Mouse (Mus musculus): ENCODE measurements around the gene Rapgef3.
A peak's percentile ranks its signal among the peaks of the same experiment; 100 is the strongest.

DNA sequence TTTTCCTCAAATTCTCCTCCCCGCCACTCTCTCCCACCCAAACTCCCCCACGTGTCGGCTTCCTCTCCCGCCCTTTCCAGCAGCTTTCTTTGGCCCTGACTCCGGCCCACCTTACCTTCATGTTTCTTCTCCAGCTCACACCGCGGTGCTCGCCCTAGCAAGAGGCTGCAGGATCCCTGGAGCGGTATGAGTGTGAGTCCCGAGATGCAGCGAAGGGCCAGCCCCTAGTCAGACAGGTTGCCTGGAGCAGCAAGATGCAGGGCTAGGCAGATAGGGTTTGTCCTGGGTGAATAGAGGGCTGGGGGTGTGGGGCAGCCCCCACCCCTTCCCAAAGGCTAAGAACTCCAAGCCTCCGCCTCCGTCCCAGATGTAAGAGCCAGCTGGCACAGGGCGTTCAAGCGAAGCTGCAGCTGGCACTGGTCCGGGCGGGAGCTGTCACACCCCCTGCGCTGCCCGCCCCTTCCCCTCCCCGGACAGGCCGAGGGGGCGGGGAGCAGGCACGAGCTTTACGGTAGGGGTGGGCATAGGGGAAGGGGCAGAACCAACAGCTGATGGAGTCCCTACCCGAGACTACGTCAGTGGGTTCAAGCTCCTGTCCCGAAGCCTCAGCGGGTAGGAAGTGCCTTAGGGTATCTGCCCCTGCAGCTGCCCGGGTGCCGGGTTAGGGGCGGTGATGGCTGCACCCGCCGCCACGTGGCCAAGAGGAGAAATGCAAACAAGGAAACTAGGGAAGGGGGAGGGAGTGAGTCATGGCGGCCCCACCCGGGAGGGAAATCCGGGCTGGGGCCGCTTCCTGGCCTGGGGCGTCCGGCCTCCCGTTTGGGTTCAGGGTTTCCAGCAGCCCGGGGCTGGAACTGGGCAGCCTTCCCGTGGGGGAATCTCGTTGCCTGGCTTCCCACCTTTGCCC lies at the start of gene Rapgef3:
- peak; percentile 67 for TF ChIP-seq CTCF (IDR thresholded peaks at IDR 0.05; ENCODE audit: low read depth)
- peak; percentile 88 for TF ChIP-seq EP300 (IDR thresholded peaks at IDR 0.05; ENCODE audit: low read depth)

Measured in heart, postnatal 0 days (tissue).